Mouse (Mus musculus): ENCODE data around the gene Id3. TPM values are rescaled to one million over a fixed set of nuclear protein-coding genes. Genes with fewer than 3 reads are reported as not detected.
"Not testable (repeated sequence)": the region's sequence is repeated elsewhere in the genome, so short reads cannot be mapped to it uniquely, and the experiment has no call there.

The Id3 gene
- polyA plus RNA-seq (2014; fragmentation: Nextera tagmentation; extraction: Ambion mirVana), result 411 and 415 TPM in 2 replicates

GRCm38 (mm10) chr4:136143193-136143976 lies at the start of gene Id3:
Gene Id3 (plus strand): TSS chr4:136143497.
- under 1% methylated on average over 39 of the region's 39 CpGs for WGBS (ENCODE audit: insufficient replicate concordance)
- peak; percentile 82 for ATAC-seq (replicated peaks; ENCODE audit: insufficient number of reproducible peaks, low FRiP score, low TSS enrichment)
- no peaks in the 10 kb centered on the region for H3K9me3 ChIP-seq (replicated peaks; ENCODE audit: control insufficient read depth, low read length)
- H3K36me3 ChIP-seq (ENCODE audit: control insufficient read depth, insufficient read depth, low read length), result no peaks in the 10 kb centered on the region
- peak within 1 kb of the TSS; percentile 61 for H3K4me3 ChIP-seq (ENCODE audit: low read depth, low read length)
- peak within 1 kb of the TSS; percentile 92 for H3K9ac ChIP-seq (ENCODE audit: low read depth, low read length)
- H3K27me3 ChIP-seq (ENCODE audit: control insufficient read depth, insufficient read depth, low read length), result peaks cover 6% of the 10 kb centered on the region; the same call in 1 of the 2 replicates
- peak within 1 kb of the TSS; percentile 97 for H3K27ac ChIP-seq (ENCODE audit: low read depth, low read length)
- peak within 1 kb of the TSS; percentile 76 for H3K4me2 ChIP-seq
- H3K4me1 ChIP-seq (ENCODE audit: control insufficient read depth, insufficient read depth, low read length), result peaks cover 66% of the 10 kb centered on the region

DNA sequence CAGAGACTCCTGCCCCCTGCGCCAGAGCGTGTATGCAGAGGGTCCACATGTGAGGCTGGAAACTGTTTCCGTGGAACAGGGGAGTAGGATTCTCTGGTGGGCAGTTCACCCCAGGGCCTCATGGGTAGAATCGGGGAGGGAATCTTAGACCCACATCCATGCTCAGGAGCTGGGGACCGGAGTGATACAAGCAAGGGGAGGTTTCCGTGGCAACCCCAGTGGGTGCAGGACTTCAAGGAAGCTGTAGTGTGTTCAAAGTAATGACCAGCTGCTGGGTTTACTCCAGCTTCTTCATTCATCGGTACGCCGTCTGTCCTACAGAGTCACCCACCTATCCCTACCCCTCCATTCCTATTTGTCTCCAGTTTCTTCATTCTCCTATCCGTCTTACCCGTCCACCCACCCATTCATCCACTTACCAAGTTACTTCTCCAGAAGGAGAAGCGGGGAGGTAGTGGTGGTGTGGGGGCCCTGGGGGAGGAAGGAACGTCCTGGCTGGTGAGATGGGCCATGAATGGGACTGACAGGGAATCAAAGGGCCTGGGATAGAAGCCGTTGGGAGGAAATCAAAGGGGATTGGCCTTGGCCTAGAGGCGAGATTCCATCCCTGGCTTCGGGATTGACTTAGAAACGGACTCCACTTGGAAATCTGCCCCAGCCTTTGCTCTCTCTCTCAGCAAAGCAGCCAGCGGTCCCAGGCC lies 48.6 kb upstream of the Id3 start:
- Histone ChIP-seq H3K4me2 (no peak overlapping the region), H3K36me3 (ENCODE audit: control insufficient read depth, insufficient read depth, low read length) (no peaks in the 10 kb centered on the region), H3K4me1 (ENCODE audit: control insufficient read depth, insufficient read depth, low read length) (no peaks in the 10 kb centered on the region; the same call in 1 of the 2 replicates), H3K27ac (ENCODE audit: low read depth, low read length) (no peak overlapping the region), H3K27me3 (ENCODE audit: control insufficient read depth, insufficient read depth, low read length) (no peaks in the 10 kb centered on the region), H3K9ac (ENCODE audit: low read depth, low read length) (no peak overlapping the region), H3K4me3 (ENCODE audit: low read depth, low read length) (no peak overlapping the region), H3K9me3 (replicated peaks; ENCODE audit: control insufficient read depth, low read length) (no peaks in the 10 kb centered on the region)
- no peak for ATAC-seq (replicated peaks; ENCODE audit: insufficient number of reproducible peaks, low FRiP score, low TSS enrichment)
- WGBS (ENCODE audit: insufficient replicate concordance), result 80% methylated on average over 18 of the region's 18 CpGs

- Histone ChIP-seq H3K4me2 (no peak overlapping the region), H3K9me3 (replicated peaks; ENCODE audit: control insufficient read depth, low read length) (no peaks in the 10 kb centered on the region), H3K4me3 (ENCODE audit: low read depth, low read length) (no peak overlapping the region), H3K36me3 (ENCODE audit: control insufficient read depth, insufficient read depth, low read length) (no peaks in the 10 kb centered on the region), H3K4me1 (ENCODE audit: control insufficient read depth, insufficient read depth, low read length) (peaks cover 7% of the 10 kb centered on the region), H3K9ac (ENCODE audit: low read depth, low read length) (no peak overlapping the region), H3K27ac (ENCODE audit: low read depth, low read length) (no peak overlapping the region), H3K27me3 (ENCODE audit: control insufficient read depth, insufficient read depth, low read length) (no peaks in the 10 kb centered on the region)
- 67% methylated on average over 9 of the region's 9 CpGs for WGBS (ENCODE audit: insufficient replicate concordance)
- no peak for ATAC-seq (replicated peaks; ENCODE audit: insufficient number of reproducible peaks, low FRiP score, low TSS enrichment)
Observed at GRCm38 (mm10) chr4:136095490-136096105, 47.7 kb upstream of the Id3 start.

DNA sequence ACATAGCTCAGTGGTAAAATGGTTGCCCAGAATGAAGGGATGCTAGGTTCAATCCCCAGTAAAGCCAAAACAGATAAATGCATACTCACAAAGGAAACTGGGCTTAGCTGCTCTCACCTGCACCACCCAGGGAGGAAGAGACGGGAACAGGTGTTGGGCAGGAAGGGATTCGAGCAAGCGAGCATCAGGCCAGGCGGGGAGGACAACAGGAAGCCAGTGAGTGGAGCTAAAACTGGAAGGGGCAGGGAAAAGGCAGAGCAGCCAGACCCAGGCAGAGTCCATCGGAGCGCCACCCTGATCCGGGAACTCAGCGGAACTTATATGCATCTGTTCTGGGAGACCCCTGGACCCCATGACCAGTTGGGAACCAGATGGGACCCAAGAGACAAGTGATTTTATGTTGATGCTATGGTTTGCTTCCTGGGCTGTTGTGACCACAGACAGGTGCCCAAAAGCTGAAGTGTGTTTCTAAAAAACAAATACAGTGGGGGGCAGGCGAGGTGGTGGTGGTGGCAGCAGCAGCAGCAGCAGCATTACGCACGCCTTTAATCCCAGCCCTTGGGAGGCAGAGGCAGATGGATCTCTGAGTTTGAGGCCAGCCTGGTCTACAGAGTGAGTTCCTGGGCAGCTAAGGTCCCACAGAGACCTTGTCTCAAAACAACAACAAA lies 46.7 kb upstream of the Id3 start:
- Histone ChIP-seq H3K27me3 (ENCODE audit: control insufficient read depth, insufficient read depth, low read length) (no peaks in the 10 kb centered on the region), H3K4me2 (no peak overlapping the region), H3K36me3 (ENCODE audit: control insufficient read depth, insufficient read depth, low read length) (no peaks in the 10 kb centered on the region), H3K9ac (ENCODE audit: low read depth, low read length) (no peak overlapping the region), H3K27ac (ENCODE audit: low read depth, low read length) (no peak overlapping the region), H3K4me1 (ENCODE audit: control insufficient read depth, insufficient read depth, low read length) (peaks cover 10% of the 10 kb centered on the region), H3K4me3 (ENCODE audit: low read depth, low read length) (no peak overlapping the region), H3K9me3 (replicated peaks; ENCODE audit: control insufficient read depth, low read length) (no peaks in the 10 kb centered on the region)
- ATAC-seq (replicated peaks; ENCODE audit: insufficient number of reproducible peaks, low FRiP score, low TSS enrichment), result no peak
- WGBS (ENCODE audit: insufficient replicate concordance), result 54% methylated on average over 11 of the region's 11 CpGs

- no peaks in the 10 kb centered on the region for H3K36me3 ChIP-seq (ENCODE audit: control insufficient read depth, insufficient read depth, low read length)
- no peak overlapping the region for H3K9ac ChIP-seq (ENCODE audit: low read depth, low read length)
- H3K4me1 ChIP-seq (ENCODE audit: control insufficient read depth, insufficient read depth, low read length), result peaks cover 10% of the 10 kb centered on the region
- no peaks in the 10 kb centered on the region for H3K9me3 ChIP-seq (replicated peaks; ENCODE audit: control insufficient read depth, low read length)
- ATAC-seq (replicated peaks; ENCODE audit: insufficient number of reproducible peaks, low FRiP score, low TSS enrichment), result no peak
- no peak overlapping the region for H3K27ac ChIP-seq (ENCODE audit: low read depth, low read length)
- WGBS (ENCODE audit: insufficient replicate concordance), result 92% methylated on average over 3 of the region's 3 CpGs
- H3K4me2 ChIP-seq, result no peak overlapping the region
- no peak overlapping the region for H3K4me3 ChIP-seq (ENCODE audit: low read depth, low read length)
- no peaks in the 10 kb centered on the region for H3K27me3 ChIP-seq (ENCODE audit: control insufficient read depth, insufficient read depth, low read length)
Observed at GRCm38 (mm10) chr4:136098446-136098845, 44.9 kb upstream of the Id3 start.

- H3K9ac ChIP-seq (ENCODE audit: low read depth, low read length), result no peak overlapping the region
- peak overlapping the region; percentile 22 for H3K4me2 ChIP-seq
- 50% methylated on average over 12 of the region's 12 CpGs for WGBS (ENCODE audit: insufficient replicate concordance)
- H3K36me3 ChIP-seq (ENCODE audit: control insufficient read depth, insufficient read depth, low read length), result no peaks in the 10 kb centered on the region
- peaks cover 20% of the 10 kb centered on the region for H3K4me1 ChIP-seq (ENCODE audit: control insufficient read depth, insufficient read depth, low read length)
- no peaks in the 10 kb centered on the region for H3K27me3 ChIP-seq (ENCODE audit: control insufficient read depth, insufficient read depth, low read length)
- H3K9me3 ChIP-seq (replicated peaks; ENCODE audit: control insufficient read depth, low read length), result no peaks in the 10 kb centered on the region
- H3K27ac ChIP-seq (ENCODE audit: low read depth, low read length), result no peak overlapping the region
- H3K4me3 ChIP-seq (ENCODE audit: low read depth, low read length), result no peak overlapping the region
- no peak for ATAC-seq (replicated peaks; ENCODE audit: insufficient number of reproducible peaks, low FRiP score, low TSS enrichment)
Observed at GRCm38 (mm10) chr4:136100396-136101070, 42.8 kb upstream of the Id3 start.

- not testable (repeated sequence) for ATAC-seq (replicated peaks; ENCODE audit: insufficient number of reproducible peaks, low FRiP score, low TSS enrichment); H3K36me3 ChIP-seq (ENCODE audit: control insufficient read depth, insufficient read depth, low read length)
Observed at GRCm38 (mm10) chr4:136101753-136102152, 41.5 kb upstream of the Id3 start.

More at GRCm38 (mm10) chr4:136101753-136102152, 41.5 kb upstream of the Id3 start:
- H3K4me3 ChIP-seq (ENCODE audit: low read depth, low read length); H3K27ac ChIP-seq (ENCODE audit: low read depth, low read length); H3K4me2 ChIP-seq; H3K9me3 ChIP-seq (replicated peaks; ENCODE audit: control insufficient read depth, low read length); H3K9ac ChIP-seq (ENCODE audit: low read depth, low read length); H3K27me3 ChIP-seq (ENCODE audit: control insufficient read depth, insufficient read depth, low read length): not testable (repeated sequence)
- peaks cover 20% of the 10 kb centered on the region for H3K4me1 ChIP-seq (ENCODE audit: control insufficient read depth, insufficient read depth, low read length)
- 78% methylated on average over 4 of the region's 4 CpGs for WGBS (ENCODE audit: insufficient replicate concordance)
